Mouse (Mus musculus) forebrain, embryonic 14.5 days (tissue): ENCODE results near the gene Rab4b. TPM values are rescaled to one million over a fixed set of nuclear protein-coding genes. Genes with fewer than 3 reads are reported as not detected.

Source experiments
- ATAC-seq: fragments of 200-750 bp; cut with Nextera tagmentation; 2 replicates; pipeline ENCODE4 v1.8.0; 2017; ENCODE audit warnings: mild to moderate bottlenecking, moderate library complexity
- DNase-seq: peaks from one replicate; pipeline ENCODE4 v3.0.0-alpha.2; 2015; ENCODE audit warnings: low spot score
- H3K27ac ChIP-seq: fragments of 300-500 bp; sonication (generic); 2 replicates; pipeline ENCODE4 v1.5.1; 2014; ENCODE audit warnings: low read depth, mild to moderate bottlenecking, control low read depth, low read length, moderate library complexity
- H3K27me3 ChIP-seq: fragments of 300-500 bp; sonication (generic); replicated peaks from 2 replicates; pipeline ENCODE4 v1.6.1; 2014; ENCODE audit warnings: low read length, control low read depth, mixed read lengths; ENCODE audit not compliant: control insufficient read depth, insufficient read depth
- H3K36me3 ChIP-seq: fragments of 300-500 bp; sonication (generic); 2 replicates; pipeline ENCODE4 v1.6.1; 2014; ENCODE audit warnings: low read length, control low read depth; ENCODE audit not compliant: control insufficient read depth, insufficient read depth
- H3K4me1 ChIP-seq: fragments of 300-500 bp; sonication (generic); 2 replicates; pipeline ENCODE4 v1.6.1; 2014; ENCODE audit warnings: antibody characterized with exemption, low read length, control low read depth; ENCODE audit not compliant: control insufficient read depth, insufficient read depth
- H3K4me2 ChIP-seq: fragments of 300-500 bp; sonication (generic); 2 replicates; pipeline ENCODE4 v1.6.1; 2014; ENCODE audit warnings: mild to moderate bottlenecking, control low read depth, low read length
- H3K4me3 ChIP-seq: fragments of 300-500 bp; sonication (generic); 2 replicates; pipeline ENCODE4 v1.5.1; 2014; ENCODE audit warnings: low read depth, low read length, control low read depth
- H3K9ac ChIP-seq: fragments of 300-500 bp; sonication (generic); 2 replicates; pipeline ENCODE4 v1.6.1; 2014; ENCODE audit warnings: mild to moderate bottlenecking, low read length, control low read depth, moderate library complexity
- H3K9me3 ChIP-seq: fragments of 300-500 bp; sonication (generic); replicated peaks from 2 replicates; pipeline ENCODE4 v1.6.1; 2016; ENCODE audit warnings: low read length, control low read depth, mixed read lengths; ENCODE audit not compliant: control insufficient read depth
- WGBS: fragments of 180-500 bp; shearing (Covaris S2); extraction: QIAGEN DNeasy Blood & Tissue Kit; methylation state at CpG from one replicate; pipeline ENCODE4 v1.1.7; 2014; 5-methylcytosine and 5-hydroxymethylcytosine counted together
- polyA plus RNA-seq: library from polyadenylated mRNA; unstranded; fragments of >200 nt; fragmentation: Nextera tagmentation; extraction: Ambion mirVana; gene quantifications from 2 replicates; pipeline ENCODE4 v1.2.1, GENCODE M21; 2014

The Rab4b gene
- polyA plus RNA-seq, 1 experiment from 2014 or later, result 75.8 TPM

DNA sequence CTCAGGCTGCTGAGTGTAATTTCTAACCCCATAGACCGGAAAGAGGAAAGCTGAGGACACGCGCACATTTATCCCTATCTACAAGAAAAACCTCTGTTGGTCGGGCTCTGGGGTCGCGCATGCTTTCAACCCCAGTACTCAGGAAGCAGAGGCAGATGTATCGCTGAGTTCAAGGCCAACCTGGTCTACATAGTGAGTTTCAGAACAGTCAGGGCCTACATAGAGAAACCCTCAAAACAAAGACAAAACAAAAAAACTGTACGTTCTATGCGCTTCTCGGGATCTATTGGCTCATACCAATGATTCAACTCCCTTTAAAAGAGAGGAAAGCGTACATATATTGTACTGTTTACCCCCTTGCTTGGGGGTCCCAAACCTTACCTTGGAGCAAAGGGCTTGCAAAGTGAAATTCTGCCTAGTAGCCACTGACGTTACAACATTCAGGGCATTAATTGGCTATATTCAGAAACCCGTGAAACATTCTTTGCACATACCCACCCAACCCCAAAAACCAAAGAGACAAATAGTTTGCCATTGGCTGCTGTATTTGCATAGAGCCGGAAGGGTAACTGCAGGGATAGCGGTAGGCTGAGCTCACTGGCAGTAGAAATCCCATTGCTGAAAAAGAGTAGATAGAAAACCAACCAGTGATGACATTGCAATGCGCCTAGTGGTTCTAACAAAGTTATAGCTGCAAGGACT lies 672 bp upstream of the Rab4b start:
- ATAC-seq (no peak), DNase-seq (no peak)
- H3K9me3 ChIP-seq, result no peaks in the 10 kb centered on the region
- H3K36me3 ChIP-seq, result peaks cover 15% of the 10 kb centered on the region
- H3K4me1 ChIP-seq, result peaks cover 4% of the 10 kb centered on the region; the same call in 1 of the 2 replicates
- peak overlapping the region; percentile 40 for H3K9ac ChIP-seq
- H3K4me3 ChIP-seq, result peak overlapping the region; percentile 61
- H3K27me3 ChIP-seq, result no peaks in the 10 kb centered on the region
- H3K4me2 ChIP-seq, result peak overlapping the region; percentile 46
- WGBS, result 46% methylated on average over 16 of the region's 16 CpGs
- peak overlapping the region; percentile 65 for H3K27ac ChIP-seq

DNA sequence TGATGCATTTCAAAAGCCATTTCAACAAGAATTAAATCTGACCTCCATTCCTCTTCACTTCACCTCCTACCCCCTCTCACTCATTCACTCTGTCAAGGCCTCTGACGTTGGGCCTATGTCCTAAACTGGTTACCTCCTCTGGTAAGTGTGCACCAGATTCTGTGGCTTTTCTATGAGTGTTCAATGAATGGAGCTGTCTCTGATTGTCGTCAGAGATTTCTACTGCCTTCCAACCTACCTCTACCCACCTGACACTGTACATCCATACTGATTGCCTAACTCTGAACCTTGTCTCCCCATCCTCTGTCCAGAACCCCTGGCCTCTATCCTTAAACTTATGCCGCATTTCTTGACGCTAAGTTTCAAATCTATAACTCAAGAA lies 763 bp downstream of the Rab4b start:
- H3K27ac ChIP-seq, result peak overlapping the region; percentile 88
- peaks cover 17% of the 10 kb centered on the region for H3K36me3 ChIP-seq
- peaks cover 4% of the 10 kb centered on the region; the same call in 1 of the 2 replicates for H3K4me1 ChIP-seq
- 24% methylated on average over 4 of the region's 4 CpGs for WGBS
- no peaks in the 10 kb centered on the region for H3K9me3 ChIP-seq
- peak overlapping the region; percentile 61 for H3K4me3 ChIP-seq
- H3K4me2 ChIP-seq, result peak overlapping the region; percentile 49
- peak overlapping the region; percentile 60 for H3K9ac ChIP-seq
- DNase-seq, result no peak
- no peaks in the 10 kb centered on the region for H3K27me3 ChIP-seq
- no peak; the same call in 1 of the 2 replicates for ATAC-seq

DNA sequence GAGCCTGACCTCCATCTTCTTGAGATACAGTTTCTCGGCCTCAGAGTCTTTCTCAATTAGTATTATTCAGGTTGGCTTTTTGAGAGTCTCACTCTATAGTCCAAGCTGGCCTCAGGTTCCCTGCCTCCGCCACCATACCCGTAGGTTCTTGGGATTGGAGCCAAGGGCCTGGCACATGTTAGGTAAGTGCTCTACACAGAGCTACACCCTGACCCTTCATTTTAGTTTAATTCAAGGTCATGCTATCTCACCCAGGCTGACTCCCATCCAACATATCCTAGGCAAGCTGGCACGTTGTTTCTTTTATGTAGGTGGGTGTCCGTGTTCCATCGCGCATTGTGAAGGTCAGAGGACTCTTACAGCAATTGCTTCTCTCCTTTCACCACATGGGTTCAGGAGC lies 3.8 kb downstream of the Rab4b start:
- peaks cover 37% of the 10 kb centered on the region for H3K36me3 ChIP-seq
- H3K4me3 ChIP-seq, result no peak overlapping the region
- ATAC-seq, result no peak
- no peaks in the 10 kb centered on the region for H3K27me3 ChIP-seq
- DNase-seq, result no peak
- H3K27ac ChIP-seq, result no peak overlapping the region
- peaks cover 4% of the 10 kb centered on the region; the same call in 1 of the 2 replicates for H3K4me1 ChIP-seq
- WGBS, result 93% methylated on average over 7 of the region's 7 CpGs
- no peak overlapping the region for H3K4me2 ChIP-seq
- H3K9ac ChIP-seq, result no peak overlapping the region
- H3K9me3 ChIP-seq, result no peaks in the 10 kb centered on the region

DNA sequence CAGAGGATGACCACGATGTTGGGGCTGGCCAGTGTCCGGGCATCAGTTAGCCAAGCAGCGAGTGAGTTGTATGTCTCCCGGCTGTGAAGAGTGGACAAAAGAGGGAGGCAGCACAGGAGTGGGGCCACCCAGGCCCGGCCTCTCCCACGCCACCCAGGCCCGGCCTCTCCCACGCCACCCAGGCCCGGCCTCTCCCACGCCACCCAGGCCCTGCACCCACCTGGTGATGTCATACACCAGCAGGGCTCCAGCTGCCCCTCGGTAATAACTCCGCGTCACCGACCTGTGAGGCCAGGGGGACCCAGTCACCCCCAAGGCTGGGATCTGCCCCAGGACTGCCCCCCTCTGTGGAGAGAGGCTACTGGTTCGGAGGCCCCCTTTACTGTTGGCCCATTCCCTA lies 4.2 kb downstream of the Rab4b start:
- ATAC-seq, result no peak
- 92% methylated on average over 15 of the region's 15 CpGs for WGBS

DNA sequence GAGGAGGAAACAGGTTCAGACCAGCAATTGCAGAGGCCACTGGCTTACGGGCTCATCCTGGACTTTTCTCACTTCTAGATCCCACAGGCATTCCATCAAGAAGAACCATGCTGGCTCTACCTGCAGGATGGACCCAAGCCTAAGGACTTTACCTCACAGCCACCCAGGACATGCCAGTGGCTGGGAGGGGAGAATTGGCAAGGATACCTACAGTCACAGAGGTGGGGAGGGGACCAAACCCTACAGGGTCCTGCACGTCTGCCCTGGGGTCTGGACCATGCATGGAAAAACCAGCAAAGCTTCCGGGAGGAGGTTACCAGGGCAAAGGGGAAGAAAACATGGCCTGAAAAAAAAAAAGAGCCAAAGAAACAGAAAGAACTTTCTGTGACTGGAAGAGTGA lies 7.7 kb downstream of the Rab4b start:
- no peak for ATAC-seq
- no peak overlapping the region for H3K9ac ChIP-seq

More for the DNA sequence above, 4.2 kb downstream of the Rab4b start:
- Histone ChIP-seq H3K4me2 (no peak overlapping the region), H3K27ac (no peak overlapping the region), H3K9ac (no peak overlapping the region), H3K4me1 (peaks cover 4% of the 10 kb centered on the region; the same call in 1 of the 2 replicates), H3K9me3 (no peaks in the 10 kb centered on the region), H3K27me3 (no peaks in the 10 kb centered on the region), H3K4me3 (no peak overlapping the region), H3K36me3 (peaks cover 37% of the 10 kb centered on the region)
- DNase-seq, result no peak

DNA sequence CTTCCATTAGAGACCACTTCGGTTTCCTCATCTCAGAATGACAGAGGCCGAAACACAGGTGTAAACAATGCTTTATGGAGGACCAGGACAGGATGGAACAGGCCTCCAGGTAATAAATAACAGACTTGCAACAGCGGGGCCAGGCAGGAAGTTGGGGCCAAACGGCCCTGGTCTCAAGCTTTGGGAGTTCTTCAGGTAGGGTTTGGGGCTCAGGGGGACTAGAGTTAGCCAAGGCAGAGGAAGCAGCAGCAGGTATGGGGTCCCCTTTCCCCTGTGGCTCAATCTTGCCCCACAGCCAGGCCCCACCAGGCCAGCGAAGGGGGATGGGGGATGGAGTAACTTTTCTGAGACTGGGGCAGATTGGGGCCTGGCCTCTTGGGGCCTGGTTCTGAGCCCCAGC lies 10.3 kb downstream of the Rab4b start:
- DNase-seq, result no peak

More for the DNA sequence above, 7.7 kb downstream of the Rab4b start:
- 96% methylated on average over 3 of the region's 3 CpGs for WGBS
- Histone ChIP-seq H3K9me3 (no peaks in the 10 kb centered on the region), H3K27ac (no peak overlapping the region), H3K4me1 (peaks cover 7% of the 10 kb centered on the region), H3K4me2 (no peak overlapping the region), H3K27me3 (no peaks in the 10 kb centered on the region), H3K36me3 (peaks cover 37% of the 10 kb centered on the region), H3K4me3 (no peak overlapping the region)
- no peak for DNase-seq

DNA sequence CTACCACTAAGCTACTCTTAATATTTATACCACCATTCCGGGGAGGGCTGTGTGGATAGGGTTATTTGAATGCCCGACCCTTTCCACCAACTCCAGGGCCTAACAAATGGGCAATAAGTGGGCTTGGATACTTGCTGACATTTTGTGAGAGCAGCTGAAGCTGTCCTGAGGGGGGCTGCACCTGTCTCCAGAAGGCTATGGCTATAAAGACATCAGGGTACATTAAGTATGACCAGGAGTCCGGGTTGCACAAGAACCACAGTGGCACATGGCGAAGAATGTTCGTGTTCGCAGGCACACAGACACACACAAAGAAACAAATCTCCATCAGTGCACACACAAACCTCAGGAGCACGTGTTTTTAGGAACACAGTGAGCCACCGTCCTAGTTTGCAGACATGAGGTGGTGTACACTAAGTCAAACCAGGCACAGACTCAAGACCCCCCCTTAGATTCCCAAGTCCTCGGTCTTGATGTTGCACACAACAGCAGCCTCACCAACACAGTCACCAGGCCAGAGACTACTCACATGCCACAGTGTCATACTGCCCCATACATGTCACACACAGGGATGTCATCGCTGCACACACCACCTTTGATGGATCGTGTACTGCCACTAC lies 11.1 kb downstream of the Rab4b start:
- peak overlapping the region; percentile 72 for H3K4me3 ChIP-seq
- WGBS, result 79% methylated on average over 11 of the region's 11 CpGs
- H3K9ac ChIP-seq, result peak overlapping the region; percentile 90
- H3K36me3 ChIP-seq, result peaks cover 41% of the 10 kb centered on the region
- H3K9me3 ChIP-seq, result no peaks in the 10 kb centered on the region
- ATAC-seq (no peak), DNase-seq (no peak)
- peaks cover 37% of the 10 kb centered on the region for H3K4me1 ChIP-seq
- no peaks in the 10 kb centered on the region for H3K27me3 ChIP-seq
- H3K4me2 ChIP-seq, result peak overlapping the region; percentile 78
- peak overlapping the region; percentile 98 for H3K27ac ChIP-seq

More for the DNA sequence above, 10.3 kb downstream of the Rab4b start:
- Histone ChIP-seq H3K36me3 (peaks cover 43% of the 10 kb centered on the region), H3K27ac (no peak overlapping the region), H3K4me1 (peaks cover 30% of the 10 kb centered on the region), H3K9ac (no peak overlapping the region), H3K4me3 (no peak overlapping the region), H3K9me3 (no peaks in the 10 kb centered on the region), H3K4me2 (no peak overlapping the region), H3K27me3 (no peaks in the 10 kb centered on the region)
- WGBS, result 96% methylated on average over 5 of the region's 5 CpGs
- ATAC-seq, result no peak

DNA sequence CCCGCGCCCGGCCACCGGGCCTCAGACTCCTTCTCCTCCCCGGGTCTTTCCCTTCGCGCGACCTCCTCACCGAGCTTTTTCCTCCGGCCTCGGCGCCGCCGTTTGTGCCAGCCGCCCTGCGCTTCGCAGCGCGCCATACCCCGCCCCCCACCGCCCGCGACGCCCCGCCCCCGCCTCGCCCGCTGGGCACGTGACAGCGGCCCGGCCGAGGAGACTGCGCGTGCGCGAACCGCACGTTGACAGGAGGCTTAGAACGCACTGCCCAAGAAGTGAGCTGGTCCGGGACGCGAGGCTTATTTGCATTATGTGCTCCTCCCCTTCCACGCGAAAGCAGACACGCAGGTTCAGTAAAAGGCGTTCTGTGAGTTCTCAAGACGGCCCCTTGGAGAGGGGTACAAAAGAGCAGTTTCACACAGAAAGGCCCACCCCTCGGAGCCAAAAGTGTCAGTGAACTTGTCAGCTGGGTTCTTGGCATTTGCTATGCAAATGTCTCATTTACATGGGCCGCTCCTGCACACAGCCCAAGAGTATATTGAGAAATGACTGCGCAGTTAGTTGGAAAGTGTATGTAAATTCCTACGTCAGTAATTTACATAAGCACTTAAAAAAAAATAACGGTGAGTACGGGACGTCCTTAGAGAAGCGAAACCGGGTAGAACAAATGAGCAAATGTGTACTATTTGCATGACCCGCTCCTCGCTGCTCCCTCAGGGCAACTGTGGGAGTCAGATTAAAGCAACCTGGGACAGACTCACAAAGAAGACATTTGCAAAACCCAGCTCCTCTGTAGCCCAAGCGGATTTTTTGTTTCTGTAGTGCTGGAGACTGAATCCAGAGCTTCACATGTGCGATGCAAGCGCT lies 11.9 kb downstream of the Rab4b start, which contains the start of gene Egln2:
Gene Egln2 (minus strand): TSS at position 189 of the 861 bp plus-strand sequence.
- peaks cover 36% of the 10 kb centered on the region for H3K36me3 ChIP-seq
- H3K27me3 ChIP-seq, result no peaks in the 10 kb centered on the region
- peak within 1 kb of the TSS; percentile 98 for H3K27ac ChIP-seq
- DNase-seq (peak; percentile 96), ATAC-seq (peak; percentile 91)
- H3K4me2 ChIP-seq, result peak within 1 kb of the TSS; percentile 78
- H3K9ac ChIP-seq, result peak within 1 kb of the TSS; percentile 90
- WGBS, result 3% methylated on average over 61 of the region's 61 CpGs
- peaks cover 37% of the 10 kb centered on the region for H3K4me1 ChIP-seq
- no peaks in the 10 kb centered on the region for H3K9me3 ChIP-seq
- peak within 1 kb of the TSS; percentile 72 for H3K4me3 ChIP-seq
